Mouse (Mus musculus): ENCODE measurements around the gene Sult5a1. TPM values are rescaled to one million over a fixed set of nuclear protein-coding genes. Genes with fewer than 3 reads are reported as not detected.

The Sult5a1 gene
- polyA plus RNA-seq, 1 experiment, result 1.4 TPM

- H3K27ac ChIP-seq (ENCODE audit: control insufficient read depth, insufficient read depth, low read depth, low read length, poor library complexity), result peak within 1 kb of the TSS; percentile 78
- WGBS, result under 1% methylated on average over 56 of the region's 56 CpGs
- H3K4me3 ChIP-seq (replicated peaks; ENCODE audit: control insufficient read depth, low read depth, low read length), result peak within 1 kb of the TSS; percentile 87
- H3K4me1 ChIP-seq (ENCODE audit: control insufficient read depth, insufficient read depth, low read length), result no peaks in the 10 kb centered on the region; the same call in 1 of the 2 replicates
- TF ChIP-seq CTCF (IDR thresholded peaks at IDR 0.05; ENCODE audit: control insufficient read depth, insufficient read depth, low read length), result no peak
- TF ChIP-seq POLR2A (IDR thresholded peaks at IDR 0.05; ENCODE audit: borderline replicate concordance, control insufficient read depth, low read depth, low read length), result peak; percentile 88; the same call in 1 of the 2 replicates
These were observed 56.1 kb downstream of the Sult5a1 start, which contains the start of gene Rpl13 for GRCm38 (mm10) chr8:123101735-123102685. Rpl13 (plus strand) TSS chr8:123102350.

- TF ChIP-seq POLR2A (IDR thresholded peaks at IDR 0.05; ENCODE audit: borderline replicate concordance, control insufficient read depth, low read depth, low read length) (no peak), CTCF (IDR thresholded peaks at IDR 0.05; ENCODE audit: control insufficient read depth, insufficient read depth, low read length) (no peak)
These were observed 56.9 kb downstream of the Sult5a1 start for GRCm38 (mm10) chr8:123101244-123101643.

GRCm38 (mm10) chr8:123100288-123100687 lies 57.8 kb downstream of the Sult5a1 start:
- no peaks in the 10 kb centered on the region; the same call in 1 of the 2 replicates for H3K4me1 ChIP-seq (ENCODE audit: control insufficient read depth, insufficient read depth, low read length)
- no peak for TF ChIP-seq POLR2A (IDR thresholded peaks at IDR 0.05; ENCODE audit: borderline replicate concordance, control insufficient read depth, low read depth, low read length)
- no peak for TF ChIP-seq CTCF (IDR thresholded peaks at IDR 0.05; ENCODE audit: control insufficient read depth, insufficient read depth, low read length)
- peak overlapping the region; percentile 44 for H3K27ac ChIP-seq (ENCODE audit: control insufficient read depth, insufficient read depth, low read depth, low read length, poor library complexity)
- H3K4me3 ChIP-seq (replicated peaks; ENCODE audit: control insufficient read depth, low read depth, low read length), result no peak overlapping the region
- 27% methylated on average over 8 of the region's 8 CpGs for WGBS

More at GRCm38 (mm10) chr8:123101244-123101643, 56.9 kb downstream of the Sult5a1 start:
- H3K4me1 ChIP-seq (ENCODE audit: control insufficient read depth, insufficient read depth, low read length), result no peaks in the 10 kb centered on the region; the same call in 1 of the 2 replicates
- WGBS, result 70% methylated on average over 4 of the region's 4 CpGs
- H3K27ac ChIP-seq (ENCODE audit: control insufficient read depth, insufficient read depth, low read depth, low read length, poor library complexity), result no peak overlapping the region
- H3K4me3 ChIP-seq (replicated peaks; ENCODE audit: control insufficient read depth, low read depth, low read length), result no peak overlapping the region

- H3K4me3 ChIP-seq (replicated peaks; ENCODE audit: control insufficient read depth, low read depth, low read length), result no peak overlapping the region
- TF ChIP-seq CTCF (IDR thresholded peaks at IDR 0.05; ENCODE audit: control insufficient read depth, insufficient read depth, low read length), result no peak
- H3K27ac ChIP-seq (ENCODE audit: control insufficient read depth, insufficient read depth, low read depth, low read length, poor library complexity), result no peak overlapping the region
- no peaks in the 10 kb centered on the region; the same call in 1 of the 2 replicates for H3K4me1 ChIP-seq (ENCODE audit: control insufficient read depth, insufficient read depth, low read length)
- WGBS, result 85% methylated on average over 12 of the region's 12 CpGs
These were observed 60.1 kb downstream of the Sult5a1 start for GRCm38 (mm10) chr8:123097786-123098584.

- WGBS, result 83% methylated on average over 11 of the region's 11 CpGs
- Histone ChIP-seq H3K4me3 (replicated peaks; ENCODE audit: control insufficient read depth, low read depth, low read length) (no peak overlapping the region), H3K4me1 (ENCODE audit: control insufficient read depth, insufficient read depth, low read length) (no peaks in the 10 kb centered on the region; the same call in 1 of the 2 replicates), H3K27ac (ENCODE audit: control insufficient read depth, insufficient read depth, low read depth, low read length, poor library complexity) (no peak overlapping the region)
- no peak for TF ChIP-seq CTCF (IDR thresholded peaks at IDR 0.05; ENCODE audit: control insufficient read depth, insufficient read depth, low read length)
- TF ChIP-seq POLR2A (IDR thresholded peaks at IDR 0.05; ENCODE audit: borderline replicate concordance, control insufficient read depth, low read depth, low read length), result no peak
These were observed 60.9 kb downstream of the Sult5a1 start for GRCm38 (mm10) chr8:123097216-123097615.

Other genes with a start within 250 kb of the Sult5a1 start
- 38.1 and 78.7 TPM in 2 replicates for gene Ankrd11, start 116.0 kb downstream of the Sult5a1 start, polyA plus RNA-seq (2011; ENCODE audit: insufficient read depth, insufficient read length, low replicate concordance, missing spikeins)
- 66.1 and 74.6 TPM in 2 replicates for gene Spg7, start 95.4 kb downstream of the Sult5a1 start, polyA plus RNA-seq (2011; ENCODE audit: insufficient read depth, insufficient read length, low replicate concordance, missing spikeins)
- 1,064 and 1,759 TPM in 2 replicates for gene Rpl13, start 56.0 kb downstream of the Sult5a1 start, polyA plus RNA-seq (2011; ENCODE audit: insufficient read depth, insufficient read length, low replicate concordance, missing spikeins)
- gene Cpne7, start 40.9 kb downstream of the Sult5a1 start, polyA plus RNA-seq (2011; ENCODE audit: insufficient read depth, insufficient read length, low replicate concordance, missing spikeins), result 0.40 and 1.5 TPM in 2 replicates
- 9.7 and 14.2 TPM in 2 replicates for gene Dpep1, start 27.9 kb upstream of the Sult5a1 start, polyA plus RNA-seq (2011; ENCODE audit: insufficient read depth, insufficient read length, low replicate concordance, missing spikeins)
- gene Chmp1a, start 54.4 kb upstream of the Sult5a1 start, polyA plus RNA-seq (2011; ENCODE audit: insufficient read depth, insufficient read length, low replicate concordance, missing spikeins), result 62.6 and 88.7 TPM in 2 replicates
- 0.62 TPM in 1 of 2 replicates, not detected in the other for gene Spata33, start 54.5 kb upstream of the Sult5a1 start, polyA plus RNA-seq (2011; ENCODE audit: insufficient read depth, insufficient read length, low replicate concordance, missing spikeins)
- gene Cdk10, start 66.5 kb upstream of the Sult5a1 start, polyA plus RNA-seq (2011; ENCODE audit: insufficient read depth, insufficient read length, low replicate concordance, missing spikeins), result 32.1 and 71.7 TPM in 2 replicates
- 2.8 TPM in 1 of 2 replicates, not detected in the other for gene Spata2l, start 77.9 kb upstream of the Sult5a1 start, polyA plus RNA-seq (2011; ENCODE audit: insufficient read depth, insufficient read length, low replicate concordance, missing spikeins)
- 10.9 and 29.2 TPM in 2 replicates for gene Zfp276, start 95.9 kb upstream of the Sult5a1 start, polyA plus RNA-seq (2011; ENCODE audit: insufficient read depth, insufficient read length, low replicate concordance, missing spikeins)
- gene Vps9d1, start 96.0 kb upstream of the Sult5a1 start, polyA plus RNA-seq (2011; ENCODE audit: insufficient read depth, insufficient read length, low replicate concordance, missing spikeins), result 12.4 and 30.1 TPM in 2 replicates
- gene Fanca, start 160.3 kb upstream of the Sult5a1 start, polyA plus RNA-seq (2011; ENCODE audit: insufficient read depth, insufficient read length, low replicate concordance, missing spikeins), result 45.3 and 60.2 TPM in 2 replicates
- gene Spire2, start 174.4 kb upstream of the Sult5a1 start, polyA plus RNA-seq (2011; ENCODE audit: insufficient read depth, insufficient read length, low replicate concordance, missing spikeins), result 1.5 TPM in 2 replicates
- gene Tcf25, start 215.4 kb upstream of the Sult5a1 start, polyA plus RNA-seq (2011; ENCODE audit: insufficient read depth, insufficient read length, low replicate concordance, missing spikeins), result 171 and 310 TPM in 2 replicates
- gene Mc1r, start 248.8 kb upstream of the Sult5a1 start, polyA plus RNA-seq (2011; ENCODE audit: insufficient read depth, insufficient read length, low replicate concordance, missing spikeins), result 0.36 and 0.70 TPM in 2 replicates

Data from bone marrow, adult 2 months (tissue).